Mouse (Mus musculus) cerebellum, adult (tissue): ENCODE data around the gene Ccdc61.

Experiments used
- ATAC-seq: cut with Nextera tagmentation; 2 replicates; pipeline ENCODE4 v1.9.2; 2017; ENCODE audit warnings: mild to moderate bottlenecking, moderate library complexity, mixed read lengths; ENCODE audit not compliant: insufficient number of reproducible peaks, low FRiP score, low TSS enrichment

Ccdc61 gene

GRCm38 (mm10) chr7:18910241-18910831 lies at the start of gene Ccdc61:
TSS of gene Ccdc61 (minus strand) at chr7:18910415.
- ATAC-seq: peak; percentile 100

GRCm38 (mm10) chr7:18959446-18959845 lies 49.2 kb upstream of the Ccdc61 start:
- ATAC-seq: no peak

- ATAC-seq: no peak; the same call in 1 of the 2 replicates
Observed at GRCm38 (mm10) chr7:18958384-18958766, 48.2 kb upstream of the Ccdc61 start.

GRCm38 (mm10) chr7:18957569-18958383 lies 47.6 kb upstream of the Ccdc61 start:
- peak; percentile 53; the same call in 1 of the 2 replicates for ATAC-seq

- no peak for ATAC-seq
Observed at GRCm38 (mm10) chr7:18951397-18951796, 41.2 kb upstream of the Ccdc61 start.

GRCm38 (mm10) chr7:18950523-18951315 lies 40.5 kb upstream of the Ccdc61 start:
- no peak for ATAC-seq

- ATAC-seq: no peak
Observed at GRCm38 (mm10) chr7:18949781-18950522, 39.7 kb upstream of the Ccdc61 start.

GRCm38 (mm10) chr7:18948151-18948550 lies 37.9 kb upstream of the Ccdc61 start:
- ATAC-seq: no peak

- ATAC-seq: no peak
Observed at GRCm38 (mm10) chr7:18942815-18943214, 32.6 kb upstream of the Ccdc61 start.

GRCm38 (mm10) chr7:18942376-18942775 lies 32.2 kb upstream of the Ccdc61 start:
- no peak for ATAC-seq

GRCm38 (mm10) chr7:18927759-18928158 lies 17.5 kb upstream of the Ccdc61 start:
- no peak for ATAC-seq

GRCm38 (mm10) chr7:18926911-18927310 lies 16.7 kb upstream of the Ccdc61 start:
- ATAC-seq: no peak

GRCm38 (mm10) chr7:18926041-18926790 lies 16.0 kb upstream of the Ccdc61 start:
- no peak for ATAC-seq

- peak; percentile 71 for ATAC-seq
Observed at GRCm38 (mm10) chr7:18925162-18925938, 15.1 kb upstream of the Ccdc61 start, which contains the start of gene Nova2. TSS of gene Nova2 (plus strand) at chr7:18925888.

GRCm38 (mm10) chr7:18924321-18924720 lies 14.1 kb upstream of the Ccdc61 start:
- ATAC-seq: no peak

- no peak for ATAC-seq
Observed at GRCm38 (mm10) chr7:18923711-18924191, 13.5 kb upstream of the Ccdc61 start.

- no peak for ATAC-seq
Observed at GRCm38 (mm10) chr7:18923267-18923666, 13.1 kb upstream of the Ccdc61 start.

- no peak for ATAC-seq
Observed at GRCm38 (mm10) chr7:18922807-18923206, 12.6 kb upstream of the Ccdc61 start.

GRCm38 (mm10) chr7:18921069-18921468 lies 10.9 kb upstream of the Ccdc61 start:
- ATAC-seq: peak; percentile 73
